In the genomic region with DNA sequence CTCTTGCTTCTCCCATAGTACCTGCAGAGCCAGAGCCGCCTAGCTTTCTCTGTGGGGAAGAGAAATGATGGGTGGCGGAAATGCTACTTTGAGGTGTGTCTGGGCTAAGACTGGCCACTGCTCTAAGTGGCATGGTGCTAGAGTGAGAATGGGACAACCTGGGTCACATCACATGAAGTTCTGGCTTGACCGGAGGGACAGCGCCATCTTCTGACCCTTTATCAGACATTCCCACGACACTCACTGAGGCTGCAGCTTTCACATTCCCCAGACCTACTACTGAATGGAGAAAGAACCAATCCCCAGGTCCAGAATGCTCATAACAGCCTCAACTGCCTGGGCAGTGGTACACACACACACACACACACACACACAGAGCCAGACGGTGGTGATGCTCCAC, we compare ENCODE assay signal across 9 mouse cellular contexts. TPM values are rescaled to one million over a fixed set of nuclear protein-coding genes. Genes with fewer than 3 reads are reported as not detected.
DNase-seq lines count a peak whose midpoint lies in the region; ATAC-seq and TF ChIP-seq lines count a peak whose summit lies in the region.
"Had no signal": no experiment of that assay in that cellular context is flagged by ENCODE, and none has a peak within 500 bp of the region (broad histone marks: within the 10 kb centered on the region; RNA-seq: fewer than 3 reads in every experiment).

No protein-coding gene starts in this region.

- 29% methylated on average over 6 of the region's 6 CpGs for WGBS in intestine, embryonic 14.5 days
- WGBS in intestine, embryonic 15.5 days, result 32% methylated on average over 6 of the region's 6 CpGs
- 28% methylated on average over 6 of the region's 6 CpGs for WGBS in limb, embryonic 10.5 days

- H3K9ac ChIP-seq in intestine, embryonic 14.5 days (ENCODE audit: low read length), result no peak overlapping the region
- H3K9ac ChIP-seq in intestine, embryonic 15.5 days, result no peak overlapping the region
- H3K9ac ChIP-seq: midbrain, embryonic 12.5 days had no signal

- H3K4me2 ChIP-seq in intestine, embryonic 14.5 days (ENCODE audit: low read length), result no peak overlapping the region
- no peak overlapping the region for H3K4me2 ChIP-seq in intestine, embryonic 15.5 days (replicated peaks)
- H3K4me2 ChIP-seq: midbrain, embryonic 12.5 days had no signal

- 0 out of 2 replicates have a peak, but pooled peaks cover 5% of the 10 kb centered on the region for H3K4me1 ChIP-seq in intestine, embryonic 14.5 days (replicated peaks; ENCODE audit: control insufficient read depth, insufficient read depth, low read length)
- H3K4me1 ChIP-seq in intestine, embryonic 15.5 days (replicated peaks), result 0 out of 2 replicates have a peak, but pooled peaks cover 3% of the 10 kb centered on the region
- no peaks in the 10 kb centered on the region; the same call in 1 of the 2 replicates for H3K4me1 ChIP-seq in cortical plate, adult 2 months (ENCODE audit: control insufficient read depth, insufficient read depth, low read length)
- peaks cover 15% of the 10 kb centered on the region for H3K4me1 ChIP-seq in limb, embryonic 10.5 days

- H3K4me3 ChIP-seq in intestine, embryonic 14.5 days (ENCODE audit: low read depth, low read length), result no peak overlapping the region
- H3K4me3 ChIP-seq in intestine, embryonic 15.5 days (replicated peaks), result no peak overlapping the region
- H3K4me3 ChIP-seq in cortical plate, adult 2 months (ENCODE audit: insufficient read depth, low read length), result no peak overlapping the region
- no peak overlapping the region for H3K4me3 ChIP-seq in limb, embryonic 10.5 days
- H3K4me3 ChIP-seq: midbrain, embryonic 12.5 days had no signal

- peaks cover 20% of the 10 kb centered on the region for H3K36me3 ChIP-seq in intestine, embryonic 14.5 days (ENCODE audit: control insufficient read depth, insufficient read depth, low read length)
- H3K36me3 ChIP-seq in intestine, embryonic 15.5 days, result peaks cover 4% of the 10 kb centered on the region
- peaks cover 25% of the 10 kb centered on the region for H3K36me3 ChIP-seq in limb, embryonic 10.5 days

- DNase-seq in intestine, embryonic 14.5 days (ENCODE audit: low spot score), result peak; percentile 66
- DNase-seq in MN1 (ENCODE audit: low spot score), result peak; percentile 42
- peak; percentile 57 for DNase-seq in limb, embryonic 10.5 days (ENCODE audit: low spot score)
- peak; percentile 61 for DNase-seq in naive thymus-derived CD4-positive, alpha-beta T cell, adult 2 months (ENCODE audit: low read depth)
- no peak for DNase-seq in urinary bladder, postnatal 4 days (ENCODE audit: low spot score in 2 of 2)
- DNase-seq in layer of hippocampus, adult 18-20 months (ENCODE audit: low spot score in 2 of 2), result no peak

- no peaks in the 10 kb centered on the region for H3K27me3 ChIP-seq in intestine, embryonic 14.5 days (replicated peaks; ENCODE audit: control insufficient read depth, insufficient read depth, low read length)
- no peaks in the 10 kb centered on the region for H3K27me3 ChIP-seq in intestine, embryonic 15.5 days (replicated peaks)
- H3K27me3 ChIP-seq in limb, embryonic 10.5 days (ENCODE audit: low read depth, poor library complexity, severe bottlenecking), result no peaks in the 10 kb centered on the region

- no peak overlapping the region for H3K27ac ChIP-seq in intestine, embryonic 14.5 days (ENCODE audit: low read depth)
- H3K27ac ChIP-seq in intestine, embryonic 15.5 days, result no peak overlapping the region
- no peak overlapping the region for H3K27ac ChIP-seq in cortical plate, adult 2 months (ENCODE audit: insufficient read depth, low read length)
- H3K27ac ChIP-seq in limb, embryonic 10.5 days, result no peak overlapping the region
- H3K27ac ChIP-seq: midbrain, embryonic 12.5 days had no signal

- ATAC-seq in intestine, embryonic 14.5 days (replicated peaks; ENCODE audit: low FRiP score, low TSS enrichment, low read depth), result no peak
- no peak for ATAC-seq in intestine, embryonic 15.5 days

- TF ChIP-seq CTCF in cortical plate, adult 2 months (IDR thresholded peaks at IDR 0.05; ENCODE audit: extremely low read depth, insufficient read depth, low read length), result peak; percentile 56

- TF ChIP-seq POLR2A in cortical plate, adult 2 months (IDR thresholded peaks at IDR 0.05; ENCODE audit: extremely low read depth, insufficient read depth, low read length), result no peak

- no peaks in the 10 kb centered on the region for H3K9me3 ChIP-seq in intestine, embryonic 14.5 days (ENCODE audit: control insufficient read depth, low read length)
- H3K9me3 ChIP-seq in intestine, embryonic 15.5 days, result no peaks in the 10 kb centered on the region
- no peaks in the 10 kb centered on the region for H3K9me3 ChIP-seq in limb, embryonic 10.5 days (replicated peaks)
- H3K9me3 ChIP-seq: midbrain, embryonic 12.5 days had no signal

RNA-seq across cellular contexts. Expression of a gene that starts 5.6 kb away (rescaled TPM):
- polyA plus RNA-seq in intestine, embryonic 14.5 days (2014; fragmentation: Nextera tagmentation; extraction: Ambion mirVana), result 235 and 236 TPM in 2 replicates
- polyA plus RNA-seq in intestine, embryonic 15.5 days (2015; fragmentation: Nextera tagmentation; extraction: Ambion mirVana), result 274 and 302 TPM in 2 replicates
- polyA plus RNA-seq in cortical plate, adult 2 months (2012; rRNA removed), result 19.2 and 20.4 TPM in 2 replicates
- 243 and 283 TPM in 2 replicates for polyA plus RNA-seq in limb, embryonic 10.5 days (2016; fragmentation: Nextera tagmentation; extraction: Ambion mirVana)
- 10 to 100 TPM; 11.7 to 14.1 TPM for total RNA-seq in layer of hippocampus, adult 18-20 months (2021)

RNA-seq across cellular contexts. Expression of a gene that starts 9.7 kb away (rescaled TPM):
- 1,654 and 1,734 TPM in 2 replicates for polyA plus RNA-seq in intestine, embryonic 14.5 days (2014; fragmentation: Nextera tagmentation; extraction: Ambion mirVana)
- 1,398 and 1,618 TPM in 2 replicates for polyA plus RNA-seq in intestine, embryonic 15.5 days (2015; fragmentation: Nextera tagmentation; extraction: Ambion mirVana)
- 217 and 235 TPM in 2 replicates for polyA plus RNA-seq in cortical plate, adult 2 months (2012; rRNA removed)
- 1,754 and 1,985 TPM in 2 replicates for polyA plus RNA-seq in limb, embryonic 10.5 days (2016; fragmentation: Nextera tagmentation; extraction: Ambion mirVana)
- 100 to 1,000 TPM; 267 to 281 TPM for total RNA-seq in layer of hippocampus, adult 18-20 months (2021)

RNA-seq across cellular contexts. Expression of a gene that starts 12.0 kb away (rescaled TPM):
- polyA plus RNA-seq in intestine, embryonic 14.5 days (2014; fragmentation: Nextera tagmentation; extraction: Ambion mirVana), result 29.8 and 34.5 TPM in 2 replicates
- polyA plus RNA-seq in intestine, embryonic 15.5 days (2015; fragmentation: Nextera tagmentation; extraction: Ambion mirVana), result 25.7 and 27.4 TPM in 2 replicates
- polyA plus RNA-seq in cortical plate, adult 2 months (2012; rRNA removed), result 31.1 and 33.4 TPM in 2 replicates
- 46.1 and 53.2 TPM in 2 replicates for polyA plus RNA-seq in limb, embryonic 10.5 days (2016; fragmentation: Nextera tagmentation; extraction: Ambion mirVana)
- 10 to 100 TPM; 20.6 to 23.1 TPM for total RNA-seq in layer of hippocampus, adult 18-20 months (2021)

RNA-seq across cellular contexts. Expression of a gene that starts 43.6 kb away (rescaled TPM):
- polyA plus RNA-seq in intestine, embryonic 14.5 days (2014; fragmentation: Nextera tagmentation; extraction: Ambion mirVana), result 4.8 and 5.5 TPM in 2 replicates
- polyA plus RNA-seq in intestine, embryonic 15.5 days (2015; fragmentation: Nextera tagmentation; extraction: Ambion mirVana), result 7.9 and 10.0 TPM in 2 replicates
- 8.0 and 8.2 TPM in 2 replicates for polyA plus RNA-seq in cortical plate, adult 2 months (2012; rRNA removed)
- 0.90 and 1.6 TPM in 2 replicates for polyA plus RNA-seq in limb, embryonic 10.5 days (2016; fragmentation: Nextera tagmentation; extraction: Ambion mirVana)
- total RNA-seq in layer of hippocampus, adult 18-20 months (2021), result 1 to 10 TPM; 7.9 to 8.7 TPM

RNA-seq across cellular contexts. Expression of a gene that starts 59.7 kb away (rescaled TPM):
- 2.6 and 3.5 TPM in 2 replicates for polyA plus RNA-seq in intestine, embryonic 14.5 days (2014; fragmentation: Nextera tagmentation; extraction: Ambion mirVana)
- 4.2 and 5.2 TPM in 2 replicates for polyA plus RNA-seq in intestine, embryonic 15.5 days (2015; fragmentation: Nextera tagmentation; extraction: Ambion mirVana)
- polyA plus RNA-seq in cortical plate, adult 2 months (2012; rRNA removed), result 0.96 and 1.3 TPM in 2 replicates
- 2.4 and 3.7 TPM in 2 replicates for polyA plus RNA-seq in limb, embryonic 10.5 days (2016; fragmentation: Nextera tagmentation; extraction: Ambion mirVana)
- total RNA-seq in layer of hippocampus, adult 18-20 months (2021), result 1 to 10 TPM; 1.6 to 3.0 TPM

Comparison
In these comparisons a context has a peak if more than half of its experiments do, and no peak if none do; other contexts are left out.
1. DNase-seq: peak in intestine, embryonic 14.5 days (single experiment), MN1 (single experiment), limb, embryonic 10.5 days (single experiment) and naive thymus-derived CD4-positive, alpha-beta T cell, adult 2 months (single experiment); none in urinary bladder, postnatal 4 days (0 of 2) and layer of hippocampus, adult 18-20 months (0 of 2).
2. RNA of a gene that starts 5.6 kb away (polyA plus RNA-seq): 274 to 302 TPM in intestine, embryonic 15.5 days, 243 to 283 TPM in limb, embryonic 10.5 days and 235 to 236 TPM in intestine, embryonic 14.5 days; 19.2 to 20.4 TPM in cortical plate, adult 2 months; every median in the first group is over 10 times any median in the second.